Mouse (Mus musculus) kidney, postnatal 10 days (tissue): Measurements from ENCODE around the gene Slc4a2.

Experiments used
- DNase-seq: peaks from one replicate; pipeline ENCODE4 v3.0.0; 2021; ENCODE audit warnings: mixed read lengths

Slc4a2 gene

DNA sequence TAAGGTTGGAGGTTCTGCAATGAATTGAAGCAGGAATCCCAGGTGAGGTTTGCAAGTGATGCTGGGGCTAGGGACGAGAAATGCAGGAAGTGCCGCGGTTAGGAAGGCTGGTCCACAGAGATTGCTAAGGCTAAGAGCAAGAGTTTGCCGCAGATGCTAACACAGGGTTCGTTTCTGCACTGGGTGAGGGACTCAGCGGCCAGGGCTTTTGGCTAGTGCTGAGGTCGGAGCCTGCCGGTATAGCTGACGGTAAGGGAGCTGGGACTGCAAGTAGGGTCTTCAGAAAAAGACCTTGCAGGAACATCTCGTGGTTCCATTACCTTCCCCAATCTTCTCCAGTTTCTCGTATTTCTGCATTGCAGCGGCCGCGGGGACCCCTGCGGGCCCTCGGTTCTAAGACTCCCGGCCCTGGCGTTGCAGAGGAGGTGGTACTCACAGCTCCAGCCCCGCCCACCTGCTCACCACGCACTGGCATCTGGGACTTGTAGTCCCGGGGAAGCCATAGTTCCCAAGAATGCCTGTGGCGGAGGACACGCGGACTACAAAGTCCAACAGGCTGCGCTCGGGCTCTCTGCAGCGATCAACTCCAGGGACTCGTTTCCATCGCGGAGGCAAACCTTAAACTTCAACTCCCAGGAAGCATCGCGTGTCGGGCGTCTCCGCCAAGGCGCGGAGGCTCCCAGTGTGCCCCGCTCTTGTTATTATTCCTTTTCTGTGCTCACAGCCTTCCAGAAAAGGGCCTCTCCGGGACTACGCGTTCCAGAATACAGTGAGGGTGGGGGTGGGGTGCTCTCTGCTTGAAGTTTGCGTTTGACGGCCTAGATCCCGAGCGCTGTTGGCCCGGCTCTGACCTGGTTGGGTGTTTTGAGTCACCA is at the start of gene Slc4a2, which contains the start of gene Cdk5:
Slc4a2 (plus strand) TSS at position 709 of the 875 bp plus-strand sequence.
Cdk5 (minus strand) TSS at position 402 of the 875 bp plus-strand sequence.
- DNase-seq = peak; percentile 99

DNA sequence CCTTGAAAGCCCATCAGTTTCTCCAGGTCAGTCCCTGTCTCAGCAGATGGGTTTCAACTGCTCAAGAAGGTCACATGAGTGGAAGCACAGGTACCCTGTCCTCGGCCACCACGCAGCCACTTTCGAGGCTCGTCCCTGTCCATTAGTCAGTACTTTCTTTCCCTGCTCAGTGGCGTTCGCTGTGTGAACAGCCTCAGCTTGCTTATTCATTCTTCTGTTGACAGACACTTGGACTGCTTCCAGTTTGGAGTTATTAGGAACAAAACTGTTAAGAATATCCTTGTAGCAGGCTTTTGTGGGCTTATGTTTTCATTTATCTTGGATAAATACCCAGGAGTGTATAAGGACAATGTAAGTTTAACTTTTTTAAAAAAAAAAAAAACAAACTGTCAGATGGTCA is 49.4 kb upstream of the Slc4a2 start:
- no peak for DNase-seq

DNA sequence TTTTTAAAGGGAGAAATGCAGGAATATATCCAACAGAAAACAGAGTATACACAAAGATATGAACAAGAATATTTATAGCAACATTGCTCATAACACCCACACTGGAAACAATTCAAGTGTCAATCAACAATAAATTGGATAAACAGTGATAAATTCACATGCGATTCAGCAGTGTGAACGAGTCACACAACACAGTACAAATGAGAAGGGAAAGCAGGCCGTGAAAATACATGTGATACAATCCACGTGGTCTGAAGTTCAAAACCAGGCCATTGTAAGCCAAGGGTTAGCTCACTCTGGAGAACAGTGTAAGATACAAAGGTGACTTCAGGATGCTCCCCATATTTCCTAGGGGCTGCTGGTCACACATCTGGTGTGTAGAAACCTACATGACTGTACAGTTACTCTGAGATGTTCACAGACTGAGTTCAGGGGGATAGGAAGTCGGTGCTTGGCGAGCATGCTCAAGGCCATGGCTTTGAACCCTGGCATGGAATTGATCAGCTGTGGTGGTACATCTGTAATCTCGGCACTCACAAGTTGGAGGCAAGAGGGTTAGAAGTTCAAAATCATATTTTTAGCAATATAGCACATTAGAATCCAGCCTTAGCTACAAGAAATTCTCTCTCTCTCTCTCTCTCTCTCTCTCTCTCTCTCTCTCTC is 48.8 kb upstream of the Slc4a2 start:
- DNase-seq = no peak

DNA sequence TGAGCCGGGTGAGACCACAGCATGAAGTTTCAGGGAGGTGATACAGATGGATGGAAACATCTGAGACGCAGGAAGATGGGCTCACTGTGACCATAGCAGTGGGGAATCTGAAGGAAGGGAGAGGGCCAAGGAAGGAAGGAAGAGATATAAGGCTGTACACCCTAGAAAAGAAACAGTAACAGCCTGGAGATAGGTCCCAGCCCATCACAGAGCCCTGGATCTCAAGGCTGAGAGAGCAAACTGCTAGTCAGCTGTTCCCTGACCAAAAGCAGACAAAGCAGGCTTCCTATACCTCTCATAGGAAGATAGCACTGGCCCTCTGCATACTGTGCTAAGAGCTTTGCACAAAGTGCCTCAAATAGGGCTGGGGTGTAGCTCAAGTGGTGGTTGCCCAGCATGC is 44.9 kb upstream of the Slc4a2 start:
- no peak for DNase-seq

DNA sequence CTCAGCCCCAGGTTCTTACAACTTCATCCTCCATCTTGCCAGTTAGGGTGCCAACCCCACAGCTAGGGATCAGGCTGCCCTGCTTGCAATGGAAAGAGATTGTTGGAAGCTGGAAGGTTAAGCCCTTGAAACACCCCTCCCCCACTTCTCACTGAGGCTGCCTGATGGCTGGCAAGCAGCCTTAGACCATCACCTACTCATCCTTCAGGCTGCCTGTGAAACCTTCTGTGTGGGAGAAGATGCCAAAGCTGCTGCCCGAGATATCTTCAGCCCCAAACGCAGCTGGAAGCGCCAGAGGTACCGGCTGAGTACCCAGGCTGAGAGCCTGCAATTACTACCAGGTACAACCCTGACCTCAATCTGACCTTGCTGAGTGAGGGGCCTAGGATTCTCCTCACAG is 44.1 kb upstream of the Slc4a2 start:
- DNase-seq = no peak

DNA sequence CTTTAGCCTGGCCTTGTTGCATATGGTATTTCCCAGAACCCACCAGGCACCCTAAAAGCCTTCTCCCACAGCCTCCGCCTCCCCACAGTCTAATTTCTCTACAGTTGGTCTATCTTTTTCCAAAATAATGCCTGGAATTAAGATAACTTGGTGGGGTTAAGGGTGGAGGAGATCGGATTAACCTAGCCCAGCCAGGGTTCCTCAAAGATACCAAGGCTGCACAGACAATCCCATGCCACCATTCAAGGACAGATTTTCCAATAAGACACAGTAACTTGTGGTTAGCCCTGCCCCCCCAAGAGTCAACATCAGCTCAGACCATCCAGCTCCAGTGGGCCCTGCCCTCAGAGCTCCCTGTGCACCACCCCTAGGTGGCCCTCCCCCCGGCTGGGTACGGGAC is 43.1 kb upstream of the Slc4a2 start:
- DNase-seq = no peak

DNA sequence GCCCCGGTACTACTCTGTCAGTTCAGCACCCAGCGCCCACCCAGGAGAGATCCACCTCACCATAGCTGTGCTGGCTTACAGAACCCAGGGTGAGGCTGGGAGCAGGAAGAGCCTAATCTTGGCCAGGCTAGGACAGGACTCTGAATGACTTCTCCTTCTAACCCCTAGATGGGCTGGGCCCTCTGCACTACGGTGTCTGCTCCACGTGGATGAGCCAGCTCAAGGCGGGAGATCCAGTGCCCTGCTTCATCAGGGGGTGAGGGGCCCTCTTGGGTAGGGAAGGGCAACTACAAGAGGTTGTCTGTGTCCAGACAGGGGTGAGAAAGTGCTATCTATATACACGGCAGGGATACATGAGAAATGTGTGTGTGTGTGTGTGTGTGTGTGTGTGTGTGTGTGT is 42.2 kb upstream of the Slc4a2 start:
- no peak for DNase-seq

DNA sequence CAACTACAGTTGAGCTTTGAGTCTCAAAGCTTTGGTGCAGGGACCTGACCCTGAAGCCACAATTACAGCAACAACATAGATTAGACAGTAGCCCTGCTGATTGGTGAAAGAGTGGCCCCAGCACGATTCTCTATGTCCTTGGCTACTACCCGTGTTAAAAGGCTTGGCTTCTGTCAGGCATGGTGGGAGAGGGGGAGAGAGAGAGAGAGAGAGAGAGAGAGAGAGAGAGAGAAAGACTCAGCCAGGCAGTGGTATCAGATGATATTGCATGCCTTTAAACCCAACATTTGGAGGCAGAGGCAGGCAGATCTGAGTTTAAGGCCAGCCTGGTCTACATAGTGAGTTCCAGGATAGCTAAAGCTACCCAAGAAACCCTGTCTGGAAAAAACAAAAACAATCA is 41.6 kb upstream of the Slc4a2 start:
- DNase-seq = no peak

DNA sequence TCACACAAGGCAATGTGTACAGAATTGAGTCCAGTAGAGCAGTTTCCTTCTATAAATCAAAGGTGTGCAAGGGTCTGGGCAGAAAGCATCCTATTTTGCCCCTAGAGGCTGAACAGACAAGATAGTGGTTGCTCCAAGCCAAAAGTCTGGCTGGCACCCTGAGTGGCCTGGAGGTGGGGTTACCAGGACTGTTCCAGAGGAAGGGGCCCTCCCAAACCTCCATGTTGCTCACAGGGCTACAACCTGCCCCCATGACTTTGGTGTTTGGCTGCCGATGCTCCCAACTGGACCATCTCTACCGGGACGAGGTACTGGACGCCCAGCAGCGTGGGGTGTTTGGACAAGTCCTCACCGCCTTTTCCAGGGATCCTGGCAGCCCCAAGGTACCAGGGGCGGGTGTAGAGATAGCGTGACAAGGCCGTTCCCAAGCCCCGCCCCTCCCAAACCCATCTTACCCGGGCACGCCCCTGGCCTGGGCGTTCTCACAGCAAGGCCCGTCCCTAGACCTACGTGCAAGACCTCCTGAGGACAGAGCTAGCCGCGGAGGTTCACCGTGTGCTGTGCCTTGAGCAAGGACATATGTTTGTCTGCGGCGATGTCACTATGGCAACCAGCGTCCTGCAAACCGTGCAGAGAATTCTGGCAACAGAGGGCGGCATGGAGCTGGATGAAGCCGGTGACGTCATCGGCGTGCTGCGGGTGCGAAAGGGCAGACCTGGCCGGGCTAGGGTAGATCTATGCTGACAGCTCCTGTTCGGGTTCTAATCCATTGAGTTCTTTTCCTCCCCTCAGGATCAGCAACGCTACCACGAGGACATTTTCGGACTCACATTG is 40.4 kb upstream of the Slc4a2 start:
- DNase-seq = peak; percentile 93

DNA sequence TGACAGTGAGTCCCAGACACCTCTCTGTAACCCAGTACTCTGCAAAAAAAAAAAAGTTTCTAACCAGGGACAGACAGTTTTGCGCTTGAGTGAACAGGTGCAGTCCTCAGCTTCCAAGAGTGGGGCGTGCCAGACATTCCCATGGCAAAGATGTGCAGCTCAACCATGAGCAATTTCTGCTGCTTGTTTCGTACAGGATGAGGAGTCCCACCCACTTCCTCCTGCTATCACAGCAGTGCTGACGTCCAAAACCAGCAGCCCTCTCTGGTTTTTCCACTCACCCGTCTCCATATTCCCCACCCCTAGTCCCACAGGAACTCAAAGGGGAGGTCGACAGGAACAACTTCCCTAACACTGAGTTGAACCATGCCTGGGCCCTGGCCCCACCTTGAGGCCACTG is 39.2 kb upstream of the Slc4a2 start:
- DNase-seq = peak; percentile 53

DNA sequence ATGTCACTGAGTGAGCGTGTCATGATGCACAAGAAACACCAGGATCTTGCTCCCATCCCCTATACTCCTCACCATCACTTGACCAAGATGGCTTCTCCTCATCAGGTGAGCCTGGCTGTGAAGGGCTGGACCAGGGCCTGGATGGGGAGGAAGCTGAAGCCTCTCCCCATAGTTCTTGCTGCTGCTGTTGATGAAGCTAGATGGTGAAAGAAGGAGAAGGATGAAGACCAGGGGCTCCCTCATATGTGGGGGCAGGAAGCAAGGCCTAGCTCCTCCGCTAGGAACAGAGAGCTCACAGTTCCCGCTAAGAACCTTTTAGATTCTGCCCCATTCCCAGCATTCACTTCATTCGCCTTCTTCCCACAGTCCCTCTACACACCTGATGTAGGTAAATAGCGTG is 38.3 kb upstream of the Slc4a2 start:
- no peak for DNase-seq

DNA sequence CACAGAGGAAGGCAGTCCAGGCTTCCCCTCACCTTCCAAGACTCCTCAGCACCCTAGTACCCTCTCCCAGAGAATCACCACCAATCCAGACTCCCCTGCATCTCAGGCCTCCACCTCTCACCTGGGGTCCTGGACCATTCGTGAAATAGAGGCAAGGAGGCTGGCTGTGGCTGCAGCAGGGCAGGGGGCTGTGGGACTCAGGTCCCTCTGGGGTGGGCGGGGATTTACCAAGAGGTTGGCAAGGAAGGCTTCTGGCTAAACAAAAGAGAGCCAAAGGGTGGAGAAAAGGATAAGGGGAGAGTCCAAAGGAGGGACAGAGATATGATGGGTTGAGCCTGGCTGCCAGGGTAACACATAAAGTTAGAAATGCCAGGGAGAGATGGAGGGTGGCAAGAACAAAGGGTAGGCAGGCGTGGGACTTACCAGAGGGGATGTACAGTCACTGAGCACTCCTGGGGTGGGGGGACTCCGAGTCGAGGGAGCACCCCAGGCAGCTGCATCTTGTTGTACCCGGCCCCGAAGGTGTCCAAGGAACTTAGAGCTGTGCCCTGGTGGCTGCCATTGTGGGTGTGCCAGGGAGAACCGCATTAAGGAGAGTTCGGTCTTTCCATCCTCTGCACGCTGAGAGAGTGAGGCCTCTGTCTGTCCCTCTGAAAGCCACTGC is 37.6 kb upstream of the Slc4a2 start:
- no peak for DNase-seq

DNA sequence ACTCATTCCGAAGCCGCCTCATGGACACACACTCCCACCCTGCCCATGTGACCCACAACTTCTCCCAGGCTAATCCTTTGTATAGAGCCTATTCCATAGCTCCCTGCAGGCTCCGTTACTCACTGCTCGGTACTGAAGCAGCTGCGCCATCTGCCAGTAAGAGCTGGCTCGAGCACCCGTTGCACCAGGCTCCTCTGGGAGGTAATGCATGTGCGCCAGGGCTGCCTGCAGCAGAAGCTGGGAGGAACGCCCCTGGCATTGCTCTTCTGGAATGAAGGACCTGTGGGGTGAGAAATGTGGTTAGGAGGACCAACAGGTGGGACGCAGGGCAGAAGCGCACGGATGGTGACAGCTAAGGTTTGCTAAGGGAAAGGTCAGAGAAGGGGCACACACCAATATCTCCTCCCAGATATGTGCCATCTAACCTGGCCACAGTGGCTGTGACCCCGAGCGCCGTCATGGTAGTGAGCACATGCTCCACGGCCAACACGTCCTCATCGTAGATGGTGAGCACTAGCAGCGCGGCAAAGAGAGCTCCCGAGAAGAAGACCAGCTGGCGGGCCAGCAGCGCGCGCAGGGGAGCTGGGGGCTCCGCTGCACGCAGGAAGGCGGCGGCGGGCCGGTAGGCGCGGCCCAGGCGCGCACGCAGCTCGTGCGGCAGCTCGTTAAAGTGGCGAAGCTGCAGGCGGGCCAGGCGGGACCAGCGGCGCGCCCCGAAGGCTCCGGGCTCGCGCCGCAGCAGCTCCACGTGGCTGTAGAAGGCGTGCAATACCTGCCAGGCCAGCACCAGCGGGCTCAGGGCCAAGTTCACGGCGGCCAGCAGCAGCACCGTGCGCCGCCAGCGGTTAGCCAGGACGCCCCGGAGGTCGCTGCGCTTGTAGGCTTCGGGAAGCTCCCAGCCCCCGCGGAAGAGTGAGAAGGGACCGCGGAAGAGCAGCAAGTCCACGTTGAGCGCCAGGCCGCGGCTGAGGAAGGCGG is 36.1 kb upstream of the Slc4a2 start:
- peak; percentile 82 for DNase-seq

DNA sequence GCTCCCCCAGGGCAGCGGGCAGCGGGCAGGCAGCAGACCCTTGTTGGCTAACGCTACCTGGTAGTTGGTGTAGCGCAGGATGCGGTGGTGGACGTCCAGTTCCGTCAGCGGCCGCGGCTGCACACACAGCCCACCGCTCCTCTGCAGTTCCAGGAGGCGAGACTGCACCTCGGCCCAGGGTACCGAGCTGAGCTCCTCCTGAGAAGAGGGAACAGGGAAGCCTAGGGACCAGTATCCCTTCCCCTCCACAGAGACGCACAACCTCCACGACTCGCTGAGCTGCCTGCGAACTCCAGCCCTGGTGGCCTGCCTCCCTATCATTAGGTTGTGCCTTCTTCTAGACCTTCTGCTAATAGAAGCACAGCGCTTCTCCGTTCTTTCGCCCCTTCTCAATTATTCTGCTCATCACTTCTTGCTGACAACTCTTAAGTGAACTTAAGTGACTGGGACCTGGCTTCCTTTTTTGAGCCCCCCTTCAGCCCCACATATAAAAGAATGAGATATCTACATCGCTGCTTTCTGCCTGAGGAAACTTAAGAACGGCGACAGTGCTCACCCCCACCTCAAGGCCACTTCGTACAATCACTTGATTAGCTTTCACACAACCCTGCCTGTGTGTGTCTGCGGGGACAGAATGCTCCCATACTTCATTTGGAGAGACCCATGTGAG is 35.3 kb upstream of the Slc4a2 start:
- no peak for DNase-seq

DNA sequence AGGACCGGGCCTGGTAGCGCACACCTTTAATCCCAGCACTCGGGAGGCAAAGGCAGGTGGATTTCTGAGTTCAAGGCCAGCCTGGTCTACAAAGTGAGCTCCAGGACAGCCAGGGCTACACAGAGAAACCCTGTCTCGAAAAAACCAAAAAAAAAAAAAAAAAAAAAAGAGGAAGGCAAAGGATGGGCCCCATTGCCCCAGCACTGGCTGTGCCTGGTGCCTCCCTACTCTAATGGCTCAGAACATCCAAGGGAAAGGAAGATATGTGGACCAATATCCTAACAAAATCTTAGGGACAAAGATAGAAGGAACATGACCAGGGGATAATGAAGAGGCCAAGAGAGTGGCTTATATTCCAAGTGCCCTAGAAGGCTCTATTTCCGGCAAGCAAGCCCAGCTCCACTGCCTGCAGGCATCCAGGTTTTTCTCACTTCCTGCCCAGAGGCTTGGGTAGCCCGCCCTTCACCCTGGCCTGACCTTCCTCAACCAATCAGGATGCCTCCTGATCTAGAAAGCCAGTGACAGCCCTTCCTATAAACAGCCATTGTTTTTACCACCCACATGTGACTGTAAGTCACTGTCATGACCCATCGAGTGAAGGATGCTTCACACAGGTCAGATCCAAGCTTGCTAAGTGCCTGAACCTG is 34.5 kb upstream of the Slc4a2 start:
- peak; percentile 54 for DNase-seq

DNA sequence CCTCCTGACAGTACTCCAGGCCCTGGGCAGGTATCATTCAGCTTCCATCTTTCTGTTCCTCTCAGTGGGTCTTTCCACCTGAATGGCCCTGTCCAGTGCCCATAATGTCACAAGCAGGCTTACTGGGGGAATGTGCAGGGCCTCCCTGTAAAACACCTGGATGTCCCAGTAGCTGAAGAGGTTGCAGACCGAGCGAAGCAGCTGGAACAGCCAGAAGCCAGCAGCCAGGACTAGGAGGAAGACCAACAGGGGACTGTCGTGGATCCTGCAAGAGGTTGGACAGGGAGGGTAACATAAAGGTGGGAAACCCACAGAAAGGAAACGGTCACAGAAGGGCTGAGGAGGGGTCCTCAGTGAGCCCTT is 34.0 kb upstream of the Slc4a2 start:
- DNase-seq = no peak

DNA sequence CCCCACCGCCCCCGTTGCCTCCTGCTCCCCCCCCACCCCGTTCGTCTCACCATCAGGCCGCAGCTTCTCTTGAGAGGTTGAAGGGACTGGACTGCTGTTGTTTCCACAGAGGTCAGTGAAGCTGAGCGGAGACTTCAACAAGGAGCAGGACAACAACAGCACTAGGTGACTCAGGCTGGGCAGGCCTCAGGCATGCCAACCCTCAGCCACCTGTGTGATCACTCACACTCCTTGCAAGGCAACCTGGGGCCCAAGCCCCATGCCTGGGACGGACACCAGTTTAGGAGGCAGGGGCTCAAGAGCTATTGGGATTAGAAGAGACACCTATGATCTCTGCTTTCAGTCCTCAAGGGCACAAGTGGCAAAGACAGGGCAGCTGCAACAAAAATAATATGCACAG is 31.8 kb upstream of the Slc4a2 start, which contains the start of gene Atg9b:
Atg9b (minus strand) TSS at position 280 of the 400 bp plus-strand sequence.
- no peak for DNase-seq

DNA sequence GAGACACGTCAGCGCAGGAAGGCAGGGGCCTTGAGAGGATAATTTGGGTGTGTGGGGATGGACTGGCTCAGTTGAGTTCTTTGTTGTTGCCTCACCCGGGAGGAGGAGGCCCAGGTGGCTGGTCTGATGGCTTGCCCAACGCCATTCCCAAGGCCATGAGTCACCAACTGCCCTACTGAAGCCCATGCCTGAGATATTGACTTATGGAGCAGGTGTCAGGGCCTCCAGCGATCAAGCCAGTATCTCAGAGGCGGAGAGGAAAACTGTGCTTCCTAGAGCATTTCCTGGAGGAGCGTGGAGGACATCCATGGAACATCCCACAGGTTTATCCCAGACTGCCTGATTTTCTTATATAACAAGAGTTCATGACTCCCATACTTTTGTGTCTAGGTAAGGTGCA is 30.9 kb upstream of the Slc4a2 start:
- no peak for DNase-seq

DNA sequence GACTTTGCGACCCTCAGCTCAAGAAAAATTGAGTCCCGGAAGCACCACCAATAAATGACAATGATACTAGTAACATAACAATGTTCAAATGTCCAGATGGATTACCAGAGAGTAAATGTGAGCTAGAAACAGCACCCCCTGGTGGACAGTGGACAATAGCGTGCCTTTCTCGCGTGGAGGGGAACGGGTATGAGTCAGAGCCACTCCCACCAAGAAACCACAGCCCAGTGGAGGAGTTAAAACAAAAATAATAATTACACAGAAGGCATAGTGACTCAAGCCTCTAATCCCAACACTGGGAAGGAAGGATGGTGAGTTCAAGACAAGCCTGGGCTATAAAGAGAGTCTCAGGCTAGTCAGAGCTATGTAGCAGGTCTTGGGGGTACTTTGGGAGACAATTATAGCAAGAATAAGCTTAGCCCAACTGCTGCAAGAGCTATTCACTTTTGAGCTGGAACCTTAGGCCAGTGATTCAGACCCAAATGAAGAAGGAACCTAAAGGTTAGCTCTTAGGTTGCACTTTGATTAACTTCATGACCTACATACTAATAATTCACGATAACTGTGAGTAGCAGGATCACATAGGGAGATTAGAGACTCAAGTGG is 30.1 kb upstream of the Slc4a2 start, which contains the start of gene Abcb8:
Abcb8 (plus strand) TSS at position 272 of the 606 bp plus-strand sequence.
- DNase-seq = peak; percentile 87
